Mouse (Mus musculus): ENCODE data around the gene Ncl. TPM values are rescaled to one million over a fixed set of nuclear protein-coding genes. Genes with fewer than 3 reads are reported as not detected.

Ncl gene
- polyA plus RNA-seq, 1 experiment from 2014 or later = 219 TPM

DNA sequence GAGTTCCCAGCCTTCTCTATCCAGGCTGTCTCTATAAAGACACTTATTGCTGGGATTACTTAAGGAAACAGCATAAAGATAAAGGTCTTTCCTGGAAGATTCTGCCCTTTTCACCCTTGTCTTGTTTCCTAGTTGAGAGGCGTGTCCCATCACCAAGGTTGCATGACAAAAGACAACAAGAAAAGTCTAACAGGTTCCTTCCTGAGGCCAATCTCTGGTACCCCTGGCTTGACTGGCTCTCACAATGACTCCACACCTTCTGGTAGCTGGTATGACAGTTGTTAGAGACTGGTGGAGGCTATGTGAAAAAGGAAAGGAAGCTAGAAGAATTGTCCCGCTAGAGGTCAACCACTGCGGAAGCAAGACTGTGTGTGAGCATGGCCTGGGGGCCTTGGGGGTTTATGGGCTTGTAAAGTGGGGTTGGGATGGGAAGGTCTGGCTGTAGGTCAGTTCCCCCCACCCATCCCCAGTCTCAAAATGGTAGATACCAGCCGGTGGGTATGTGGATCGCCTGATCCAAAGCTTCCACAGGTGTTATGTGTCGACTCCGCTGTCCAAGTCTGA is 49.8 kb downstream of the Ncl start:
- Histone ChIP-seq H3K9me3 (no peaks in the 10 kb centered on the region), H3K36me3 (no peaks in the 10 kb centered on the region), H3K27ac (no peak overlapping the region), H3K4me3 (no peak overlapping the region), H3K27me3 (peaks cover 45% of the 10 kb centered on the region), H3K4me2 (no peak overlapping the region), H3K4me1 (replicated peaks) (peaks cover 14% of the 10 kb centered on the region), H3K9ac (no peak overlapping the region)
- WGBS = 93% methylated on average over 7 of the region's 7 CpGs
- ATAC-seq (ENCODE audit: low FRiP score) = no peak

DNA sequence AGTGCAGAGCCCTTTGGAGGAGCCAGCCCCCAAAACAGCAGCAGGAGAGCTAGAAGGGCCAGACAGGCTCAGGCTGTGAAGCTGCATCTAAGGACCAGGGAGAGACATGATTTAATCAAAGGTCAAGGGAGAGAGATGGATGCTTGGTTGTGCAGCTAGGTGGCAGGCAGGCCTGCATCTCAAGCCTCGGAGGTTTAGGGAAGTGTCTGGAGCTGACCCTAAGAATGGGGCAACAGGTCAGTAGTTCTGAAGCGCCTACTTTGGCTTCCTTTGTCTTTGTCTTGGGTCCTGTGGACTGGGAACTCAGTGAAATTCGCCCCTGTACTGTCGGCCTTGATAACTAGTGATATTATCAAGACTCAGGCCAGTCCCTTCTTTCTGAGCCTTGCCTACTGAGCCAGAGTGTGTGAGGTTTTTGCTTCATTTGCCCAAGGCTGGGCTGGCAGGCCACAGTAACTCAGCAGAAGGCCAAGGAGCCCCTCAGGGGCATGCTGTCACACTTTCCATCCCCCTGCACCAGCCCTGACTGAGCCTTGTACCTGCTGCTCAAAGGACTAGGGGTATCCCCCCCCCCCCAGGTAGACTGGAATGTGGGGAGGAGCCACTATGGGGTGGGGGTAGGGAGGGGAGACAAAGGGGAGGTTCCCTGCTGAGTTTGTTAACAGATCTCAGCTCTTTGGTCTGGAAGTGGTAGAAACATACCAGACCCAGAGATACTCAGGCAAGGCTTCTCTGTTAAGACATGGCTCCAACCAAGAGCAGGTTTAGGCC is 51.1 kb downstream of the Ncl start:
- Histone ChIP-seq H3K4me3 (no peak overlapping the region), H3K27me3 (peaks cover 55% of the 10 kb centered on the region), H3K36me3 (no peaks in the 10 kb centered on the region), H3K4me1 (replicated peaks) (peaks cover 19% of the 10 kb centered on the region), H3K9ac (no peak overlapping the region), H3K4me2 (no peak overlapping the region), H3K27ac (no peak overlapping the region), H3K9me3 (no peaks in the 10 kb centered on the region)
- WGBS = 28% methylated on average over 4 of the region's 4 CpGs
- no peak for ATAC-seq (ENCODE audit: low FRiP score)

DNA sequence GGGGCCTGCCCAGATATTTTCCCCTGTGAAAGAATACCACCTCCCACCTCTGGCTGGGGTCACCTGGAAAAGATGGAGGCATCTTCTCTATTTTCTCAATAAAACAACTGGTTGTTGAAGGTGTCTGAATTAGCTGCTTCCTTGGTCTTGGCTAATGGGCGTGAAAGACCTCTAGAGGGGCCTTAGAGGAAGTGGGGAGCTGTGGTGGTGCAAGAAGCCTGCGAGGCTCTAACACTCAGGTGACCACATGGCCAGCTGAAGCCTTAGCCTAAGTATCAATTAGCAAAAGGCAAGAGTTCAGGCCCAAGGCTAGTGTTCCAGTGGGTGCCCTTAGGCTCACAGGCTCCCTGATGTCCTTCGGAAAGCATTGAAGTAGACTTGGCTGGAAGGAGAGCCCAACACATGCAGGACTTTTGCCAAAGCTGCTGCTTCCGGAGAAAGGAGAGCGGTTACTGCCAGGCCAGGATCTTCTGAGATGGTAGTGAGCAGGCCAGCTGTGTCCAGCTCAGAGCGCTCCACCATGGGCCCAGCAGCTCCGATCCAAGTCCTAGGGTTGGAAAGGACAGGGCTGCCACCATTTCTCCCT is 51.9 kb downstream of the Ncl start:
- 92% methylated on average over 7 of the region's 7 CpGs for WGBS
- H3K9me3 ChIP-seq = no peaks in the 10 kb centered on the region
- no peak overlapping the region for H3K4me3 ChIP-seq
- H3K9ac ChIP-seq = no peak overlapping the region
- ATAC-seq (ENCODE audit: low FRiP score) = no peak
- no peaks in the 10 kb centered on the region for H3K36me3 ChIP-seq
- H3K4me2 ChIP-seq = no peak overlapping the region
- H3K27ac ChIP-seq = no peak overlapping the region
- H3K4me1 ChIP-seq (replicated peaks) = peaks cover 27% of the 10 kb centered on the region
- H3K27me3 ChIP-seq = peaks cover 63% of the 10 kb centered on the region

DNA sequence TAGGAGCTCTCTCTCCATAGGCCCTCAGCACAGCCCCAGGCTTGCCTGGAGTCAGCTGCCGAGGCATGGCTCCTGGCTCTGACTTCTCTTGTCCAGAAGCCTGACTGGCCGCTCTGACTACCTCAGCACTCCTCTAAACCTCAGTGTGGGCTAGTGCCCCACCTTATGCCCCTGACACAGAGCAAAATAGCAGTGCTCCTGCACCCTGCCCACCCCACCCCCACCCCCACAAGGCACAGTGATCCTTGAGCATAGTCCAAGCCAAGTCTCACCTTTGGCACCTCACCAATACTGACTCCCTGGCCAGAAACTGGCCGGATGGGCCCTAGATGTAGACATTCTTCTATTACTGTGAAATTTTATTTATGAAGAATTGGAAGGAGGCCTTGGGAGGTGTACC is 52.5 kb downstream of the Ncl start:
- Histone ChIP-seq H3K4me2 (no peak overlapping the region), H3K36me3 (no peaks in the 10 kb centered on the region), H3K27me3 (peaks cover 69% of the 10 kb centered on the region), H3K4me3 (no peak overlapping the region), H3K9me3 (no peaks in the 10 kb centered on the region), H3K27ac (no peak overlapping the region), H3K4me1 (replicated peaks) (peaks cover 27% of the 10 kb centered on the region), H3K9ac (no peak overlapping the region)
- 89% methylated on average over 3 of the region's 3 CpGs for WGBS
- ATAC-seq (ENCODE audit: low FRiP score) = no peak

DNA sequence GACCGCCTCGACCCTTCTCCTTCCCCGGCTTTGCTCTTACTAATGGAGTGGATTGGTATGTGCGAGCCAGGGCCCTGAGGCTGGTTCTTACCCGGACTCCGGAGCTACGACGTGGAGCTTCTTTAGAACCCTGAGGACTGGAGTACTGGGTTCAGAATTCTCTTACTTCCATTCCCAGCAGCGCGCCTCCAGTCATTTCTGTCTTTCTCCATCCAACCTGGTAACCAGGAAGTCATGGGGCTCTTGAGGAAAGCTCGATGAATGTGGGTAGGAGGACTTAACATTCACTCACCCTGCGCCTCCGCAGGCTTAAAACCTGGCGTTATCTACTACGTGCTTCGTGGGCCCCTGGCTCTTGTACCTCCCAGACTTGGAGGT is 55.3 kb downstream of the Ncl start:
- no peak for ATAC-seq (ENCODE audit: low FRiP score)
- 0 out of 2 replicates have a peak overlapping the region, but pooled peaks have one; percentile 8 for H3K27ac ChIP-seq
- H3K36me3 ChIP-seq = no peaks in the 10 kb centered on the region
- H3K9me3 ChIP-seq = no peaks in the 10 kb centered on the region
- peak overlapping the region; percentile 80 for H3K9ac ChIP-seq
- 4% methylated on average over 16 of the region's 16 CpGs for WGBS
- H3K27me3 ChIP-seq = peaks cover 72% of the 10 kb centered on the region
- peak overlapping the region; percentile 98 for H3K4me2 ChIP-seq
- peak overlapping the region; percentile 67 for H3K4me3 ChIP-seq
- peaks cover 19% of the 10 kb centered on the region for H3K4me1 ChIP-seq (replicated peaks)

DNA sequence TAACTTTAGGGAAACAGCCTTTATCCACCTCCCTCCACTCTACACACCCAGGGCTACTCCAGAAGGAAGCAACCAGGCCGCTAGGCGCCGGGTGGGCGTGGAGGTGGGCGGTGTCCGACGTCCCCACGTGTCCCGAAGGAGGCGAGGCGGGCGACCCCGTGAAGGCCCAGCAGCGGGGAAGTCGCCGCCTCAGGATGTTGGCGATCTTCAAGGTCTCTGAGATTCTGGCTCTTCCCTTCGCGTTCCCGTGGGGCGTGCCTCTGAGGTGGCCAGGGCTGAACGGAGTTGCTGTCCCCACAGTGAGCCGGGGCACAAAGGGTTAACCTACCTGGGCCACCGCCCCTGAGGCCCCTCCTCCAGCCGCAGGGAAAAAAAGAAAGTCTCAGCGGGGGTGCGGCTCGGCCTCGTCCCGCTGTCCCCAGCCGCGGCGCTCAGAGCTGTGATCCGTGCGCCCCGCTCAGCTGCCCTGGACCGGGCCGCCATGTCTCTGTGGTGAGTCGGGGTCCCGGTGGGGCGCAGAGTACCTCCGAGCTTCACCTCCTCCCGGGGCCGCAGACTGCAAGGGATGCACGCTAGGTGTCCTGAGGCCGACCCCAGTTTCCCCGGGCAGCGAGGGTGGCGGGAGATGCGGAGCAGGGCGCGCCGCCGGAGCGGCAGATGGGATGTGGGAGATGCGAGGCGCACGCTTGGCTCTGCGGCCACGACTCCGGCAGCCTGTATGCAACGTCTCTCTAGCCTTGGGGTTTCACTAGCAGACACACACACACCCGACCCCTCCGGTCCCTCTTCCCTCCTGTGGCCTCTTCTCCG is 55.9 kb downstream of the Ncl start:
- 0 out of 2 replicates have a peak overlapping the region, but pooled peaks have one; percentile 8 for H3K27ac ChIP-seq
- peak overlapping the region; percentile 98 for H3K4me2 ChIP-seq
- peak overlapping the region; percentile 80 for H3K9ac ChIP-seq
- no peaks in the 10 kb centered on the region for H3K9me3 ChIP-seq
- WGBS = under 1% methylated on average over 65 of the region's 65 CpGs
- H3K27me3 ChIP-seq = peaks cover 75% of the 10 kb centered on the region
- ATAC-seq (ENCODE audit: low FRiP score) = peak; percentile 78
- H3K36me3 ChIP-seq = no peaks in the 10 kb centered on the region
- peaks cover 19% of the 10 kb centered on the region for H3K4me1 ChIP-seq (replicated peaks)
- peak overlapping the region; percentile 67 for H3K4me3 ChIP-seq

DNA sequence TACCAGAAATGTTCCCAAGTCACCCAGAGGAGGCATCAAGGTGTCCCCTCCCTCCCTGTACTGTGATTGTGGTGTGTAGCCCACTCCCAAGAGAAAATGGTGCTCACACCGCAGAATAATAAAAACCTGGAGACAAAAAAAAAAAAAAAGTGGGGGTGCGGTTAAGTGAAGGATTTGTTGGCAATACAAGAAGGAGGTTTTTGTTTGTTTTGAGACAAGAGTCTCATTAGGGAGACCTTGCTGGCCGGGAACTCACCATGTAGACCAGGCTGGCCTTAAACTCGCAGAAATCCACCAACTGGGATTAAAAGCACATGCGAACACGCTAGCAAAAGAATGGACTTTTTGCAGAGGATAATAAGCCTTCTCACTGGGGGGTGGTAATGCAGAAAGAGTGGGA is 56.7 kb downstream of the Ncl start, which contains the start of gene B3gnt7:
B3gnt7 (plus strand) TSS at position 301 of the 400 bp plus-strand sequence.
- 23% methylated on average over 6 of the region's 6 CpGs for WGBS

DNA sequence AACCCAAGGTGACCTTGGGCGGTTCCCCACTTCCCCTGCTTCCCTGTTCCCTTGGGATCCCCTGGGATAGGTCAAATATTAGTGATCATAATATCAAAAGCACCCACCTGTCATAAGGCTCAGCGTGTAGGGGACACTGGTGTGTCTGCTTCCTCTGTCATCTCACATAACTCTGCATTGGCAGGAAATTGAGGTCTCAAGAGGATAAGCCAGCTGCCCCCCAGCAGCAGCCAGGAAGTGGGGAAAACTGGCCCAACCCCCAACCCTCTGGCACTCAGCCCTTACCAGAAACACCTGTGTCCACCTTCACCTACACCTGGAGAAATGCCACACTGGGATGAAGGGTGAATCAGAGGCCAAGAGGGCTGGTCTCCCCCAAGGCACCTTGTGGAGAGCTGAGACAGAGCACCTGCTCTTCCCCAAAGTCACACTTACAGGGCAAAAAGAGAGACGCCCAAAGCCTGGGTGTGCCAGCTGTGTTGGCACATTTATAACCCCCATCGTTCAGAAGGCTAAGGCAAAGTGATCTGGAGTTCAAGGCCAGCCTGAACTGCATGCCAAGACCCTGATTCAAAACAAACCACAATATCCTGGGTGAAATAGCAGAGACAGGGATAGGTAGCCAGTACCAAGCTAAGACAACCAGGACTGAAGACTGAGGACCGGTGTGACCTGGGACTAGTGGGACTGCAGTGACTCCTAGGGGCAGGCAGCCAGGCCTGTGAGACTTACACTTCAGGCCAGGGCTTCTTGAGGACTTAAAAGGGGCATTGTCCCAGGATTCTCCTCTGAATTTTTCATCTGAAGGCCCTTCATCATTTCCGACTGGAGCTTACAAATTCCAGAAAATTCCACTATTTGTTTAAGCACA is 57.7 kb downstream of the Ncl start:
- Histone ChIP-seq H3K4me2 (no peak overlapping the region), H3K9me3 (no peaks in the 10 kb centered on the region), H3K36me3 (no peaks in the 10 kb centered on the region), H3K4me3 (no peak overlapping the region), H3K27ac (no peak overlapping the region), H3K9ac (no peak overlapping the region), H3K4me1 (replicated peaks) (peaks cover 19% of the 10 kb centered on the region), H3K27me3 (peaks cover 80% of the 10 kb centered on the region)
- no peak for ATAC-seq (ENCODE audit: low FRiP score)
- WGBS = 53% methylated on average over 6 of the region's 6 CpGs

More for the DNA sequence above, 56.7 kb downstream of the Ncl start, which contains the start of gene B3gnt7:
- Histone ChIP-seq H3K4me3 (peak within 1 kb of the TSS; percentile 67), H3K27ac (0 out of 2 replicates have a peak within 1 kb of the TSS, but pooled peaks have one; percentile 8), H3K4me2 (peak within 1 kb of the TSS; percentile 98), H3K4me1 (replicated peaks) (peaks cover 19% of the 10 kb centered on the region), H3K9ac (peak within 1 kb of the TSS; percentile 80), H3K36me3 (no peaks in the 10 kb centered on the region), H3K27me3 (peaks cover 79% of the 10 kb centered on the region), H3K9me3 (no peaks in the 10 kb centered on the region)
- no peak for ATAC-seq (ENCODE audit: low FRiP score)

DNA sequence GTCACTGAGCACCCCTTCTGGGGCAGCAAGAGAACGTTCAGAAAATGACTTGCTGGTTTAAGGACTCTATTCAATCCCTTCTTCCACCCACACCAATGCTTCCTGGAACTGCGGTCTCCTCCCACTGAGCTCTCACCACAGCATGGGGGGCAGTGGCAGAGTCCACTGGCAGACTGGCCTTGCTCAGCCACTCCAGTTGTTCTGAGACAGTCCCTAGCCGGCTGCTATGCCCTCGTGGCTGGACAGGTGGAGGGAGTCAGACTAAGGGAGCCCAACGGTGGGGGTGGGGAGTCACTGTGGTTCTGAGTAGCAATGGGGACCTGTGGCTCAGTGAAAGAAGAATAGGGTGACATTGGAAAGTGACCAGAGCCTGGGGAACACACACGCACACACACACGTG is 58.5 kb downstream of the Ncl start:
- Histone ChIP-seq H3K9me3 (no peaks in the 10 kb centered on the region), H3K4me2 (no peak overlapping the region), H3K4me3 (no peak overlapping the region), H3K9ac (no peak overlapping the region), H3K36me3 (no peaks in the 10 kb centered on the region), H3K27ac (no peak overlapping the region), H3K4me1 (replicated peaks) (peaks cover 19% of the 10 kb centered on the region), H3K27me3 (peaks cover 72% of the 10 kb centered on the region)
- no peak for ATAC-seq (ENCODE audit: low FRiP score)
- 53% methylated on average over 7 of the region's 7 CpGs for WGBS

DNA sequence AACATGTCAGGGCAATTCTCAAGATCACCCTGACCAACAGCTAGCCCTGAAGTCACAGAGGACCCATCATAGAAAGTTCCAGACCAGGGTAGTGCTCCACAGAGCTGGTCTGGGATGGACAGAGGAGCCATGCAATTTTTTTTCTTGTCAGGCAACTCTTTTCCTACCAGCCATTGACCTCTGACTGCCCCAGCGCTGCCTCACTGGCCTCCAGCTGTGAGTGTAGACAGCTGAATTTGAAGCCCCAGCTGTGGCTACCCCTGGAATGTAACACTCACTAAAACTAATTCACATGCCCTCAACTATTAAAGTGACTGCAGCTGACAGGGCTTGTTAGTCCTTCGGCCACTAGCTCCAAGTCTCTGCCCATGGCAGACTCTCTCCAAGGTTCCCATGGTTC is 59.1 kb downstream of the Ncl start:
- Histone ChIP-seq H3K27me3 (peaks cover 66% of the 10 kb centered on the region), H3K4me3 (no peak overlapping the region)
- 13% methylated on average over 2 of the region's 2 CpGs for WGBS

More for the DNA sequence above, 59.1 kb downstream of the Ncl start:
- Histone ChIP-seq H3K9me3 (no peaks in the 10 kb centered on the region), H3K36me3 (no peaks in the 10 kb centered on the region), H3K9ac (no peak overlapping the region), H3K27ac (no peak overlapping the region), H3K4me1 (replicated peaks) (peaks cover 20% of the 10 kb centered on the region), H3K4me2 (no peak overlapping the region)
- ATAC-seq (ENCODE audit: low FRiP score) = no peak

All from hindbrain, embryonic 13.5 days (tissue).